Mouse (Mus musculus) cerebellum, postnatal 25 days (tissue): ENCODE data around the gene Mast4.

ENCODE experiments used
- DNase-seq, 2 experiments: peaks; one replicate each; pipeline ENCODE4 v3.0.0; 2021; ENCODE audit warnings: mixed read lengths in 2 of 2

The Mast4 gene

GRCm38 (mm10) chr13:103315113-103315708 lies 19.1 kb downstream of the Mast4 start:
- no peak for DNase-seq

- no peak for DNase-seq
These were observed 26.0 kb downstream of the Mast4 start for GRCm38 (mm10) chr13:103308296-103308695.

DNA sequence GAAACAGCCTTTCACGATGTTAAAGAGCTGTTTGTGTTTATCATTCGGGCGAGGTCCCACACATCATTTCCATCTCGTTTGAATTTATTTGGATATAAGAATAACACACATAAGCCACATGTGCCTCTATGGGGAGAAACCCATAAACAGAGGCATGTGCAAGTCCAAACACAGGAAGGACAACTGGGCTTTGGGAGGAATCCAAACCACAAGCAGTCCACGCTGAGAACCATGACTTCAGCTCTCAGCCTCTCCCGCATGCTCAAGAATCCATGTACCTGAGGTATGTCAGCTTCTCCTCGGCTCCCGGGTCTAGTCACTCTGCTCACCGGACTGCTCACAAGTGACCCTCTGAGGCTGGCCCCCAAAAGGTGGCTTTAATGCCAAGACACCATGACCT lies 30.5 kb downstream of the Mast4 start:
- DNase-seq, result no peak

DNA sequence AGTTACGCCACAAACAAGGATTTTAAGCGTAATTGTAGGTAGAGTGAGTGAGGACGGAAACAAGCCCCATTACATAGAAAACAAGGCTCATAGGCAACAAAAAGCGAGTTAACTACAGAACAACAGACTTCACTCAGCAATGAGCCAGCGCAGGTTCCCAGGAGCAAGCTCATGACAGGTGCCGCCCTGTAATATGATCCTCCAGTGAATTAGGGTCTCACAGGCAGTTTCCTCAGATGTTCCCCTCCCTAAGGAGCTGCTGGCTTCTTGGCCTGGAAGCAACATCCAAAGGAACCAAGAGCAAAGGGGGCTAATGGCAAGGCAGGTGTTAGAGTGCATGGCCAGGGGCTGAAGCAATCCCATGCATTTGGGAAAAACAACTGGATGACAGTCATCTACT lies 31.8 kb downstream of the Mast4 start:
- DNase-seq, result no peak

DNA sequence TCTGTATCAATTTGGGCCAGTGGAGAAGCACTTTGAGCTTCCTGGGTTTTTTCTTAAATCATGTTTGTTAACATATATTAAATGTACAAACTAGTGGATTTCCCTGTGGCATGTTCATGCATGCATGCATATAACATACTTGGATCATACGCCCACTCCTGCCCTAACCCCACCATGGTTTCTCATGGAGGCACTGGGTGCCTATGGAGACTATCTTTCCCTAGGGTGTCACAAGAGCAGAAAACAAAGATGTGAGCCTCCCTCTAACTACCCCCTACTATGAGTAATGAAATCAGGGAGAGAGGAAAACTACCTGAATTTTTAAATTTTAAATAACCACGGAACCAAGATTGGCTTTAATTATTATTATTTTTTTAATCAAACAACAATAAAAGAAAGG lies 32.2 kb downstream of the Mast4 start:
- DNase-seq, result no peak

- DNase-seq, result no peak
These were observed 39.9 kb downstream of the Mast4 start for GRCm38 (mm10) chr13:103294424-103294823.

DNA sequence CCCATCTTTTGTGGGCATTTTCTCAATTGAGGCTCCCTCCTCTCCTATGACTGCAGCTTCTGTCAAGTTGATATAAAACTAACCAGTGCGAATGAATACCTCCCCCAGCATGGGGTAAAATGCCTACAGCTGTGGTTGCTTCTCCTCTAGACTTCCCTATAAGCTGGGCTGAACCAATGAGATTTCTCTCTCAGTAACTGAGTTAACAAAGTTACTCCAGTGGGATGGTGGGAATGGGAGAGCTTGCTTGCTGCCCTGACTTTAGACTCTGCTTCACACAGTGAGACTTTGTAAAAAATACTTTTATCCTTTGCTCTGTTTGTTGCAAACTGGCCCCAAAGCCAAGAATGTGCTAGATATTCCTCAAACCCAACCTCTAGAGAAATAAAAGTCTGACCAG lies 41.2 kb downstream of the Mast4 start:
- no peak for DNase-seq

DNA sequence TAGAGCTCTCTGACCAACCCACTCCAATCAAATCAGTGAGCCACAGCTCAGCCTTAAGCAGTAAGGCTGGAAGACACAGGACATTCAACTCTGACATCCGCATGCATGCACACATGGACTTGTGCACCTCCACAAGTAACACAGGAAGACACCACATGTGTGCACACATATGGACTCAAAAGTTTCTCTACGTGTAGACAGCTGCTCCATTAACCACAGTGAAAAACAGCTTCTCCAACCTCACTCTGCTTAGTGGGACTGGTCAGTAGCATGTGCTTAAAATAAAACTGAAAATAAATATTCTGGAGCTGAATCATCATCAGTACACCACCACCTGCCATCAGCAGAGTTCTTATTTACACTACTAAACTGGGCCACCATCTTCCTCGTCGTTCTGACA lies 43.2 kb downstream of the Mast4 start:
- no peak for DNase-seq

DNA sequence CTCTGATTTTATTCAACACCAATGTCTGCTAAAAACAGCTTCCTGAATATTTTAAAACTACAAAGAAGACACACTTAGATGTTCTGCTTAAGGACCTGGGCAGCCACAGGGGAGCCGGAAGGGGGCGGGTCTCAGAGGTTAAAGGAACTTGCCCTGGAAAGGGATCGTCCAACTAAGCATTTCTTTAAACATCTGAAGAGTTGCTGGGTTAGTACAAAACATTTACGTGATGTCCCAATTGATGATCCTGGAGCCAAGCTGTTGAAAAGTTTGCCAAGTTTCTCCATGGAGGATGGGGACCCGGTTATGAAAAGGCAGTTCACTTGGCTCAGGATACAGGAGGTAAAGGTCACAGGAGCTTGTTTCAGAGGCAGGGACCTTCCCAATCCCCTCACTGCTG lies 48.5 kb downstream of the Mast4 start:
- no peak for DNase-seq

- no peak for DNase-seq
These were observed 49.3 kb downstream of the Mast4 start for GRCm38 (mm10) chr13:103285036-103285435.

DNA sequence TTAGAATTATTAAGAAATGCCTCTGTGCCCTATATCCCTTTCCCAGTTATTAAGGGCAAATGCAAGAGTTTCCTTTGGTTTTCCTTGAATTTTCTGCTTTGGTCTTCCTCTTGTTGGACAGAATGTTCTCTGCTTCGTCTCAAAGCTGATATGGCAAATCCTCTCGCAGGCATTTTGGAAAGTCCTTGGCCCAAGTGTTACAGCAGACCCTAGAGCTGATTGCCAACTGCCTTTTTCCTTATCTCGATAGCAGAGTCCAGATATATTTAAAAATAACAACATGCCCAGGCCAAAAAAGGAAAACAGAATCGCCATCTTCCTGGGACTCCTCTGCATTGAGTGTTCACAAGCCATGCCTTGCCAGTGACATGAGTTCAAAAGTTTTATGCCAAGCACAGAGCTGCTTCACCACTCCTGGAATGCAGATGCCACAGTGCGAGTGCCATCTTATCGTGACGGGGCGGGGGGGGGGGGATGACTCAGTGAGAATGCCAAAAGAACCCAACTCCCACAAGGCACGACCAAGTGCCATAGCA lies 63.4 kb downstream of the Mast4 start:
- no peak for DNase-seq

GRCm38 (mm10) chr13:103262707-103263106 lies 71.6 kb downstream of the Mast4 start:
- DNase-seq, result no peak

GRCm38 (mm10) chr13:103262061-103262460 lies 72.2 kb downstream of the Mast4 start:
- DNase-seq, result no peak

- DNase-seq, result no peak
These were observed 73.9 kb downstream of the Mast4 start for GRCm38 (mm10) chr13:103260414-103260813.

DNA sequence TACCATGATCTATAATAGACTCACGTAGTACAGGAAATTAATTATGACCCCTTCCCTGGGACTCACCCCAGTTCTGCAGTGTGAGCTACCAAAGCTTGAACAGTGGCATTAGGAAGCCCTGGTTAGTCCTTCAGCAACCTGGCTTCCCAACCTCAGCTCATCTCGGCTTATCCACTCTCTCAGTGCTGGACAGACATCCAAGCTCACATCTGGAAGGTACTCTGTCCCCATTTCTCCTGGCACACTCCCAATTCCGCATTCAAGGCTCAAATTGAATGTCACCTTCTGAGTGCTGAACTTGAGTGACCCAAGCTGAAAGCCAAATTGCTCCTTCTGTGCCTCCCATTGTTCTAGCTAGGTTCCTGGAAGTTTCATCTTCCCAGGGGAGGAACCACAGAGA lies 76.2 kb downstream of the Mast4 start:
- DNase-seq, result no peak

- DNase-seq, result no peak
These were observed 79.4 kb downstream of the Mast4 start for GRCm38 (mm10) chr13:103254861-103255260.

GRCm38 (mm10) chr13:103253077-103253476 lies 81.2 kb downstream of the Mast4 start:
- DNase-seq, result no peak

DNA sequence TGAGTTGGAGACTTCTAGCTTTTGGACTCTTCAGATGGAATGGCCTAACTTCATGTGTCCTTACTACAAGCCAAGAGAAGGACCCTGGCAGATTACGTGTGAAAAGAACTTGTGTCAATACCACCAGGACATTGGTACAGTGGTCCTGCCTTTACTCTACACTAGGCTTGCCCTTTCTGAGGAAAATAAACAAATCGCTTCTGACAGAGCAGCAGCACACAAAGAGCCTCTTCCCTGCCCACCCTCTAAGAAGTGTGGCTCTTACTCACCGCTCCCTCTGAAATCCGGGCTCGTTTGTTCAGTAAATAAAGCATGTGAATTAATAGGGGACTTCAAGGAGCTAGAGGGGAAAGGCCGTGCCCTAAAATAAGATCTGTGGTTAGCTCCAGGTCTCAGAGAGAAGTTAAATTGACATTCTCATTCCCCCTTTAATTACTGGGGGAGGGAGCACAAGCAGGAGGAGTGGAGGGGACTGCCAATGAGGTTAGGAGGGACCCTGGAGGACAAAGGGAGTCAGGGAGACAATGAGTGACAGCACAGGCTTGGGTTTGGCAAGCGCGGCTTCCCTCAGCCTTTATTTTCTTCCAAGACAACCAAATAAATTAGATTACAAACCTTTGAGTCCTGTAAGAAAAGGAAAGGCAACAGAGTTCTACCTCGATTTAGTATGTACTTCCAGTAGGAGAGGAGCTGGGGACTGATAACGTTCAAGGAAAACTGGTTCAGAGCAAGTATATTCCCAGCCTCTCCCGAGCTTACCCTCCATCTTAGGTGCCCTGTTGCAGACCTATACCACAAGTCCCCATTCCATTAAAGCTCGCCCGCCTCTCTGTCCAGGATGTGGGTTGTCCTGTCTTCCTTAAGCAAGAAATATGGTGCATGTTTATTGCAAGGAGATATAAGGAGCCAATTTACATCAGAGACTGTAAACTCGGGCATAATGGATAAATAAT lies 85.9 kb downstream of the Mast4 start:
- DNase-seq, result no peak

- no peak for DNase-seq
These were observed 87.2 kb downstream of the Mast4 start for GRCm38 (mm10) chr13:103246973-103247718.

DNA sequence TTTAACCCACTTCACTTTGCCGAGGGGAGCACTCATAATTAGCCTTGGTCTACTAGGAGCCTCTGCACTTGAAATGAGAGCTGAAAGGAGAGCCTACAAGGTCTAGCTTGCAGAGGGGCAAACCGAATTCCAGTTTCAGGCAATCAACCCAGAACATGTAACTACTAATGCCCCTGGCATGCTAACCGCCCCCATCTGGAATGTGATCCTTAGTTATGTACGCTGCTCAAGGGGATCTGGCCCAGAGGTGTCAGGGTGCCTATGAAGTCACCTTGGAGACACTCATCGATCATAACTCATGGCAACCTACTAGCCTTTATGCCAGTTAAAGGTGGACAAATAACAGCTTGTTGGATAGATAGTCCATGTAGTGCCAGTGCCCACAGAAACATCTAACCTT lies 88.9 kb downstream of the Mast4 start:
- DNase-seq, result no peak

DNA sequence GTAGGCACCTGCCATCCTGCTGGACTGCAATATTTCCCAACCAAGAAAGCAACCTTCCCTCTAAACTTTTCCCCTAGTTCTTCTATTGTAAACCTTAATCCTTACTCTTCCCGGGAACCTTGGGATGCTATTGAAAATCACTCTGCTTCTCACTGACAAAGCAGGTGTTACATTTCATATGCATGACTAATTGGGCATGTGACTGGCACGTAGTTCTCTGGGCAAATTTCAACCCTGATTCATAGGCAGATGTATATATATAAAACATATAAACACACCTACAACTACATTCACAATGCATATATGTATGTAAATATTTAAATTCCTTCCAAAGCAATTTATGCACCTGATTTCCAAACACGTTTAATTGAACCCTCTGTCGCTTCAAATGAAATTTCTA lies 90.2 kb downstream of the Mast4 start:
- DNase-seq, result no peak

DNA sequence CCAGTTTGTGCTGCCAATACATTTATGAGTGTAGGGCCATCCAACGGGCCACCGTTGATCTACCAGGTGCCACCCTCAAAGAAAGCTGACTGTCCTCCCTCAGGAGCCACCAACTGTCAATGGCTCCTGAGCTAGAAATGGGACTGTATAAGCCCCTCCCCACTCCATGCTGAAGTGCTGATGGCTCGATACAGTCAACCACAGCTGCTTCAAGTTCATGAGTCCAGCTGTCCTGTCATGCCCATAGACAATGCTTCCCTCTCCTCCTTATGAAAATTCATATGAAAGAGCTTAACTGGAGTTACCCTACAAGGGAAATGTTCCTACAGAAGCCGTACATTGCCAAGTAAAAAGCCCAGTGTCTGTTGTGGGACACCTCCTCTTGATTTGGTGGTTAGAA lies 93.2 kb downstream of the Mast4 start:
- DNase-seq, result no peak

GRCm38 (mm10) chr13:103239654-103240053 lies 94.6 kb downstream of the Mast4 start:
- DNase-seq, result no peak
